Mouse (Mus musculus) heart, postnatal 0 days (tissue): ENCODE measurements around the gene Pnmal2.

ENCODE experiments used
- CTCF ChIP-seq: IDR thresholded peaks from 2 replicates; pipeline ENCODE4 v1.5.1; 2016; ENCODE audit warnings: antibody characterized with exemption, control low read depth, low read depth
- EP300 ChIP-seq: IDR thresholded peaks from 2 replicates; pipeline ENCODE4 v1.6.1; 2016; ENCODE audit warnings: antibody characterized with exemption, low read depth

GRCm38 (mm10) chr7:16914453-16915343 is 29.8 kb upstream of the Pnmal2 start:
- TF ChIP-seq EP300, result no peak
- TF ChIP-seq CTCF, result no peak
